Mouse (Mus musculus): Measurements from ENCODE around the gene Ccdc180. TPM values are rescaled to one million over a fixed set of nuclear protein-coding genes. Genes with fewer than 3 reads are reported as not detected.

Gene Ccdc180
- polyA plus RNA-seq, 1 experiment, result not detected

GRCm38 (mm10) chr4:45849419-45849818, 40.7 kb upstream of the Ccdc180 start:
- Histone ChIP-seq H3K4me3 (no peak overlapping the region), H3K36me3 (ENCODE audit: control insufficient read depth, insufficient read depth) (no peaks in the 10 kb centered on the region), H3K27me3 (ENCODE audit: control insufficient read depth, insufficient read depth, insufficient read length) (peaks cover 51% of the 10 kb centered on the region), H3K4me2 (ENCODE audit: low read depth) (no peak overlapping the region), H3ac (ENCODE audit: control insufficient read depth, insufficient read length) (no peak overlapping the region), H3K79me2 (ENCODE audit: control insufficient read depth, insufficient read depth) (no peaks in the 10 kb centered on the region)
- TF ChIP-seq MAX (IDR thresholded peaks at IDR 0.05; ENCODE audit: low read depth) (no peak), CEBPB (IDR thresholded peaks at IDR 0.05; ENCODE audit: insufficient read depth, poor library complexity, severe bottlenecking) (no peak), MYOD1 (IDR thresholded peaks at IDR 0.05; ENCODE audit: control insufficient read depth in 1 of 3, insufficient read length in 2 of 3, low read depth in 2 of 3) (no peak), USF1 (IDR thresholded peaks at IDR 0.05; ENCODE audit: low read depth) (no peak), MYOG (IDR thresholded peaks at IDR 0.05; ENCODE audit: control insufficient read depth in 1 of 3, insufficient read depth in 1 of 3, insufficient read length in 2 of 3, low read depth in 2 of 3) (no peak), TCF12 (IDR thresholded peaks at IDR 0.05; ENCODE audit: insufficient read depth, poor library complexity, severe bottlenecking) (no peak), SRF (IDR thresholded peaks at IDR 0.05; ENCODE audit: control insufficient read depth, insufficient read length, low read depth) (no peak), REST (IDR thresholded peaks at IDR 0.05; ENCODE audit: insufficient read depth, insufficient read length) (no peak), TCF3 (IDR thresholded peaks at IDR 0.05; ENCODE audit: insufficient read length, low read depth) (no peak), POLR2A (IDR thresholded peaks at IDR 0.05; ENCODE audit: insufficient read length, low read depth) (no peak), E2F4 (IDR thresholded peaks at IDR 0.05; ENCODE audit: insufficient read depth) (no peak), POLR2AphosphoS2 (IDR thresholded peaks at IDR 0.05; ENCODE audit: insufficient read length, low read depth) (no peak)

- Histone ChIP-seq H3K4me3 (no peak overlapping the region), H3K4me2 (ENCODE audit: low read depth) (no peak overlapping the region), H3K79me2 (ENCODE audit: control insufficient read depth, insufficient read depth) (no peaks in the 10 kb centered on the region), H3K36me3 (ENCODE audit: control insufficient read depth, insufficient read depth) (no peaks in the 10 kb centered on the region), H3ac (ENCODE audit: control insufficient read depth, insufficient read length) (no peak overlapping the region), H3K27me3 (ENCODE audit: control insufficient read depth, insufficient read depth, insufficient read length) (peaks cover 51% of the 10 kb centered on the region)
- TF ChIP-seq MYOD1 (IDR thresholded peaks at IDR 0.05; ENCODE audit: control insufficient read depth in 1 of 3, insufficient read length in 2 of 3, low read depth in 2 of 3) (peak in 1 of 3 experiments; percentile 41), MYOG (IDR thresholded peaks at IDR 0.05; ENCODE audit: control insufficient read depth in 1 of 3, insufficient read depth in 1 of 3, insufficient read length in 2 of 3, low read depth in 2 of 3) (no peak), SRF (IDR thresholded peaks at IDR 0.05; ENCODE audit: control insufficient read depth, insufficient read length, low read depth) (no peak)
Observed at GRCm38 (mm10) chr4:45851640-45852051, 38.5 kb upstream of the Ccdc180 start.

- Histone ChIP-seq H3K36me3 (ENCODE audit: control insufficient read depth, insufficient read depth) (no peaks in the 10 kb centered on the region), H3K27me3 (ENCODE audit: control insufficient read depth, insufficient read depth, insufficient read length) (peaks cover 39% of the 10 kb centered on the region), H3K4me2 (ENCODE audit: low read depth) (no peak overlapping the region), H3ac (ENCODE audit: control insufficient read depth, insufficient read length) (no peak overlapping the region), H3K79me2 (ENCODE audit: control insufficient read depth, insufficient read depth) (no peaks in the 10 kb centered on the region), H3K4me3 (no peak overlapping the region)
- no peak for TF ChIP-seq POLR2AphosphoS2 (IDR thresholded peaks at IDR 0.05; ENCODE audit: insufficient read length, low read depth)
- no peak for TF ChIP-seq TCF12 (IDR thresholded peaks at IDR 0.05; ENCODE audit: insufficient read depth, poor library complexity, severe bottlenecking)
- no peak for TF ChIP-seq SRF (IDR thresholded peaks at IDR 0.05; ENCODE audit: control insufficient read depth, insufficient read length, low read depth)
- TF ChIP-seq MYOD1 (IDR thresholded peaks at IDR 0.05; ENCODE audit: control insufficient read depth in 1 of 3, insufficient read length in 2 of 3, low read depth in 2 of 3), result no peak
- TF ChIP-seq CEBPB (IDR thresholded peaks at IDR 0.05; ENCODE audit: insufficient read depth, poor library complexity, severe bottlenecking), result no peak
- TF ChIP-seq TCF3 (IDR thresholded peaks at IDR 0.05; ENCODE audit: insufficient read length, low read depth), result no peak
- no peak for TF ChIP-seq MYOG (IDR thresholded peaks at IDR 0.05; ENCODE audit: control insufficient read depth in 1 of 3, insufficient read depth in 1 of 3, insufficient read length in 2 of 3, low read depth in 2 of 3)
- TF ChIP-seq USF1 (IDR thresholded peaks at IDR 0.05; ENCODE audit: low read depth), result no peak
- TF ChIP-seq POLR2A (IDR thresholded peaks at IDR 0.05; ENCODE audit: insufficient read length, low read depth), result no peak
- no peak for TF ChIP-seq REST (IDR thresholded peaks at IDR 0.05; ENCODE audit: insufficient read depth, insufficient read length)
- TF ChIP-seq MAX (IDR thresholded peaks at IDR 0.05; ENCODE audit: low read depth), result no peak
- TF ChIP-seq E2F4 (IDR thresholded peaks at IDR 0.05; ENCODE audit: insufficient read depth), result no peak
Observed at GRCm38 (mm10) chr4:45853496-45854246, 36.4 kb upstream of the Ccdc180 start.

GRCm38 (mm10) chr4:45855803-45856424, 34.2 kb upstream of the Ccdc180 start:
- no peak for TF ChIP-seq MYOD1 (IDR thresholded peaks at IDR 0.05; ENCODE audit: control insufficient read depth in 1 of 3, insufficient read length in 2 of 3, low read depth in 2 of 3)
- no peak for TF ChIP-seq REST (IDR thresholded peaks at IDR 0.05; ENCODE audit: insufficient read depth, insufficient read length)
- TF ChIP-seq TCF12 (IDR thresholded peaks at IDR 0.05; ENCODE audit: insufficient read depth, poor library complexity, severe bottlenecking), result no peak
- TF ChIP-seq CEBPB (IDR thresholded peaks at IDR 0.05; ENCODE audit: insufficient read depth, poor library complexity, severe bottlenecking), result no peak
- TF ChIP-seq MAX (IDR thresholded peaks at IDR 0.05; ENCODE audit: low read depth), result no peak
- TF ChIP-seq POLR2AphosphoS2 (IDR thresholded peaks at IDR 0.05; ENCODE audit: insufficient read length, low read depth), result no peak
- no peak for TF ChIP-seq E2F4 (IDR thresholded peaks at IDR 0.05; ENCODE audit: insufficient read depth)
- TF ChIP-seq MYOG (IDR thresholded peaks at IDR 0.05; ENCODE audit: control insufficient read depth in 1 of 3, insufficient read depth in 1 of 3, insufficient read length in 2 of 3, low read depth in 2 of 3), result no peak
- no peak overlapping the region for H3ac ChIP-seq (ENCODE audit: control insufficient read depth, insufficient read length)
- no peaks in the 10 kb centered on the region for H3K79me2 ChIP-seq (ENCODE audit: control insufficient read depth, insufficient read depth)
- H3K4me3 ChIP-seq, result no peak overlapping the region
- no peak overlapping the region for H3K4me2 ChIP-seq (ENCODE audit: low read depth)
- no peaks in the 10 kb centered on the region for H3K36me3 ChIP-seq (ENCODE audit: control insufficient read depth, insufficient read depth)
- H3K27me3 ChIP-seq (ENCODE audit: control insufficient read depth, insufficient read depth, insufficient read length), result peaks cover 21% of the 10 kb centered on the region
